Mouse (Mus musculus): ENCODE measurements around the gene Usp33. TPM values are rescaled to one million over a fixed set of nuclear protein-coding genes. Genes with fewer than 3 reads are reported as not detected.

Usp33 gene
- polyA plus RNA-seq, 1 experiment from 2014 or later = 74.8 TPM

DNA sequence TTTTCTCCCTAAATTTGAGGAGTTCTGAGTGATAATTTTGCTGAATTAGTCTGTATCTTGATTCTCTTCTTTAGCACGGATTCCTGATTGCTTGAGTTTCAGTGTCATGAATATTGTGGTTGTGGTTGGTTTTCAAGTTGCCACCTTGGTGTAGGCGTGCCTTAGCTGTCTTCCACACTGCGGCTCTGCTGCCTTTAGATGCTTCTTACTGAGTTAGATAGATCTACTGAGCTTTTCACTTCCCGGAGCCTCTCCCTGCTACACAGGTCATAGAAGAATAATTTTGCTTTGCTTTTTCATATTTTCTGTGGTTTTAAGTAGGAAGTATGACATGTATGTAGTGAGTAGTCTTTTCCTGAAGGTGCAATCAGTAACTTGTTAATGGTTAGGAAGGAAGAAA lies 96.5 kb downstream of the Usp33 start:
- no peak overlapping the region for H3K9ac ChIP-seq (ENCODE audit: low read depth, low read length)
- DNase-seq (ENCODE audit: low spot score) (no peak), ATAC-seq (ENCODE audit: low FRiP score) (no peak)
- WGBS = 93% methylated on average over 4 of the region's 4 CpGs
- H3K36me3 ChIP-seq (ENCODE audit: control insufficient read depth, insufficient read depth, low read length) = no peaks in the 10 kb centered on the region
- no peak overlapping the region for H3K4me3 ChIP-seq (ENCODE audit: low read depth, low read length)
- no peak overlapping the region for H3K27ac ChIP-seq (ENCODE audit: low read depth, low read length)
- H3K27me3 ChIP-seq (ENCODE audit: control insufficient read depth, insufficient read depth, low read length) = no peaks in the 10 kb centered on the region
- H3K4me2 ChIP-seq (replicated peaks; ENCODE audit: low read depth, low read length) = no peak overlapping the region
- H3K9me3 ChIP-seq (ENCODE audit: control insufficient read depth, low read length) = no peaks in the 10 kb centered on the region
- no peaks in the 10 kb centered on the region for H3K4me1 ChIP-seq (replicated peaks; ENCODE audit: control insufficient read depth, insufficient read depth, low read length)

Other genes starting within 250 kb of the Usp33 start
- 3.1 and 5.0 TPM in 2 replicates for gene Gipc2, start 180.2 kb upstream of the Usp33 start, polyA plus RNA-seq (2014; fragmentation: Nextera tagmentation; extraction: Ambion mirVana)
- gene Dnajb4, start 136.2 kb upstream of the Usp33 start, polyA plus RNA-seq (2014; fragmentation: Nextera tagmentation; extraction: Ambion mirVana) = 28.9 and 29.1 TPM in 2 replicates
- gene Fubp1, start 136.1 kb upstream of the Usp33 start, polyA plus RNA-seq (2014; fragmentation: Nextera tagmentation; extraction: Ambion mirVana) = 424 and 450 TPM in 2 replicates
- 5.4 and 6.1 TPM in 2 replicates for gene Nexn, start 80.1 kb upstream of the Usp33 start, polyA plus RNA-seq (2014; fragmentation: Nextera tagmentation; extraction: Ambion mirVana)
- 19.4 and 21.4 TPM in 2 replicates for gene Miga1, start 6.1 kb upstream of the Usp33 start, polyA plus RNA-seq (2014; fragmentation: Nextera tagmentation; extraction: Ambion mirVana)
- 54.9 and 61.2 TPM in 2 replicates for gene Zzz3, start 49.0 kb downstream of the Usp33 start, polyA plus RNA-seq (2014; fragmentation: Nextera tagmentation; extraction: Ambion mirVana)

Data from hindbrain, embryonic 11.5 days (tissue).